Mouse (Mus musculus): Measurements from ENCODE around the gene Pnliprp1. TPM values are rescaled to one million over a fixed set of nuclear protein-coding genes. Genes with fewer than 3 reads are reported as not detected.

Pnliprp1 gene
- 272 TPM for polyA plus RNA-seq (2014; fragmentation: Illumina TruSeq; extraction: RNeasy Lipid Tissue Mini Kit (QIAGEN cat#74804); ENCODE audit: low replicate concordance)

DNA sequence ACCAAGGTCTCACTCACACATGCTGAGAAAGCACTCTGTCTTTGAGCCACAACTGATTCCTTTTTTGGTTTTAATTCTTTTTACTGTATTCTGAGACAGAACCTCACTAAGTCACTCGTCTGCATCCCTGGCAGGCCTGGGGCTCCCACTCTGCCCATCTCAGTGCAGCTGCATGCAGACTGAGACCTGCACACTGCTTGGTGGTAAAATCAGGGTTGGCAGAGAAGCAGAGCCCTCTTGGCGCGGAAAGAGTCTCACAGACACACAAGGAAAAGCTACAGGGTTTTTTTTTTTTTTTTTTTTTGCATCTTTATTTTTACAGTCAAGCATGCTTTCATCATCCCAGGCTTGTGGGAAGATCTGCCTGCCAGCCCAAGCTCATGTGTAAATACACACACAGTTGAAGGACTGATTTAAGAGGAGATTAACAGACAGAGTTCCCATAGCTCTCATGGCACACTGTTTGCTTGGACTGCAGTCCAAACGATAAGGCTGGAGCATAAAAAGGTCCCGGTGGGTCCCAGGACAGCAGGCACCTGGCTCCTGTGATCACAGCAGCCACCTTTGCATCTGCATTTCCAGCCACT is at the start of gene Pnliprp1:
TSS of gene Pnliprp1 (plus strand) at position 443 of the 587 bp plus-strand sequence.

DNA sequence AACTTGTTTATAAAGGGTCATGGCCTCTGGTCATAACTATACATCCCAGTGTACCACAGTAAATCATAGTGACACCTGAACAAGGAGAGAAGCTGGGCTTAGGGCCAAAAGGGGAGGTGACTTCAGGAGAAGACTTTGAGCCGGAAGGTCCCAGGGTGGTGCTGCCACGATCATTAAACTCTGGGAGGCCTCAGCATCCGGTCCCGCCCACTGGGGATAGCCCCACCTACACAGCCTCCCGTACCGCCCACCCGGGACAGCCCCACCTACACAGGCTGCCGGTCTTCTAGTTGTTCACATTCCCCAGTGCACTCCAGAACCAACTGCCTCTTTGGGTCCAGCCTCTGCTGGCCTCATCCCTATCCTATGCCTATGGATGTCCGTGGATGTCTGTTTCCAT is 30.7 kb downstream of the Pnliprp1 start, which contains the start of gene Pnliprp2:
TSS of gene Pnliprp2 (plus strand) at position 297 of the 400 bp plus-strand sequence.

Other genes with a start within 250 kb of the Pnliprp1 start
- not detected for gene Ccdc172, start 216.9 kb upstream of the Pnliprp1 start, polyA plus RNA-seq (2014; fragmentation: Illumina TruSeq; extraction: RNeasy Lipid Tissue Mini Kit (QIAGEN cat#74804); ENCODE audit: low replicate concordance)
- gene Pnlip, start 76.4 kb upstream of the Pnliprp1 start, polyA plus RNA-seq (2014; fragmentation: Illumina TruSeq; extraction: RNeasy Lipid Tissue Mini Kit (QIAGEN cat#74804); ENCODE audit: low replicate concordance) = 1,589 TPM
- 124 TPM for gene Pnliprp2, start 30.8 kb downstream of the Pnliprp1 start, polyA plus RNA-seq (2014; fragmentation: Illumina TruSeq; extraction: RNeasy Lipid Tissue Mini Kit (QIAGEN cat#74804); ENCODE audit: low replicate concordance)
- gene 1700019N19Rik, start 65.6 kb downstream of the Pnliprp1 start, polyA plus RNA-seq (2014; fragmentation: Illumina TruSeq; extraction: RNeasy Lipid Tissue Mini Kit (QIAGEN cat#74804); ENCODE audit: low replicate concordance) = not detected
- not detected for gene Eno4, start 214.5 kb downstream of the Pnliprp1 start, polyA plus RNA-seq (2014; fragmentation: Illumina TruSeq; extraction: RNeasy Lipid Tissue Mini Kit (QIAGEN cat#74804); ENCODE audit: low replicate concordance)
- 6.5 TPM for gene Hspa12a, start 214.8 kb downstream of the Pnliprp1 start, polyA plus RNA-seq (2014; fragmentation: Illumina TruSeq; extraction: RNeasy Lipid Tissue Mini Kit (QIAGEN cat#74804); ENCODE audit: low replicate concordance)

All from small intestine, adult 10 weeks (tissue).